Mouse (Mus musculus) heart, postnatal 36 days (tissue): Measurements from ENCODE around the gene Defb23. TPM values are rescaled to one million over a fixed set of nuclear protein-coding genes. Genes with fewer than 3 reads are reported as not detected.
"Not testable (repeated sequence)": the region's sequence is repeated elsewhere in the genome, so short reads cannot be mapped to it uniquely, and the experiment has no call there.

Source experiments
- DNase-seq, 2 experiments: peaks; one replicate each; pipeline ENCODE4 v3.0.0; 2021 to 2022
- intact Hi-C: fragments of 180-260 bp; cut with DNase I; formaldehyde crosslinking; loops from one replicate; pipeline ENCODE4 v1.15.1; 2025
- total RNA-seq, 2 experiments: library from RNA; stranded (reverse); gene quantifications; 2 replicates each; pipeline ENCODE4 v1.2.3; 2021

Defb23 gene
- total RNA-seq, 2 experiments from 2014 or later = not detected

DNA sequence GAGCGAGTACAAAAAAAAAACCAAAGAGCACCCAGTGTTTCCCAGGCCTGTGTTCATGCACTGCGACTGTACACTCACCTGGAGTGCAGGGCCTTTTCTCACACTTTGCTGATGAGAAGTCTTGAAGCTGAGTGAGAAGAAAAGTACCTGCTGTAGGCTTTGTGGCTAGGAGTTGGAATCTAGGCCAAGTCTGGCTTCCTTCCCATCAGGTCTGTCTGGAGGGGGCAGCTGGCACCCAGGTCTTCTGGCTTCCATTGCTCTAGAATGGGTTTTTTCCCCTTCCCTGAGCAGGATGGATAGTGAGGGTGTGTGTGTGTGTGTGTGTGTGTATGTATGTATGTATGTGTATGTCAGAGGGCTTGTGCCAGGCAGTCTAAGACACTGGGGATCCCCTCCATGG is 24.6 kb downstream of the Defb23 start:
- intact Hi-C loops = no loop called here
- DNase-seq = no peak

DNA sequence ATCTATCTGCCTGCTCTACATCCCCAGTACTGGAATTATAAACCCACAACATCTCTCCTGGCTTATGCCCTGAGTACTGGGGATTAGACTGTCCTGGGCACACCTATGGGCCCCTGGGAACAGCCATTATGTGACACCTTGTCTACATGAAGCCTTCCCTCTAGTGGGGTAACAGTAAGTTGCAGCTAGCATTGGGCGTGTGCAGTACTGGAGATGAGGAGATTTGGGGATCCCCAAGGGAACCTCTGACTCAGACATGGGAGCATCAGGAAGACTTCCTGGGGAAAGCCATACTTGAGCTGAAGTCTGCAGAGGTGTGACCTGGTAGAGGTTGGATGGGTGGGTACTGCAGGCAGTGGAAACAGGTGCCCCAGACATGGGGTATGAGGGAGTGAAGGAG is 25.5 kb downstream of the Defb23 start:
- DNase-seq = no peak
- intact Hi-C loops = no loop called here

DNA sequence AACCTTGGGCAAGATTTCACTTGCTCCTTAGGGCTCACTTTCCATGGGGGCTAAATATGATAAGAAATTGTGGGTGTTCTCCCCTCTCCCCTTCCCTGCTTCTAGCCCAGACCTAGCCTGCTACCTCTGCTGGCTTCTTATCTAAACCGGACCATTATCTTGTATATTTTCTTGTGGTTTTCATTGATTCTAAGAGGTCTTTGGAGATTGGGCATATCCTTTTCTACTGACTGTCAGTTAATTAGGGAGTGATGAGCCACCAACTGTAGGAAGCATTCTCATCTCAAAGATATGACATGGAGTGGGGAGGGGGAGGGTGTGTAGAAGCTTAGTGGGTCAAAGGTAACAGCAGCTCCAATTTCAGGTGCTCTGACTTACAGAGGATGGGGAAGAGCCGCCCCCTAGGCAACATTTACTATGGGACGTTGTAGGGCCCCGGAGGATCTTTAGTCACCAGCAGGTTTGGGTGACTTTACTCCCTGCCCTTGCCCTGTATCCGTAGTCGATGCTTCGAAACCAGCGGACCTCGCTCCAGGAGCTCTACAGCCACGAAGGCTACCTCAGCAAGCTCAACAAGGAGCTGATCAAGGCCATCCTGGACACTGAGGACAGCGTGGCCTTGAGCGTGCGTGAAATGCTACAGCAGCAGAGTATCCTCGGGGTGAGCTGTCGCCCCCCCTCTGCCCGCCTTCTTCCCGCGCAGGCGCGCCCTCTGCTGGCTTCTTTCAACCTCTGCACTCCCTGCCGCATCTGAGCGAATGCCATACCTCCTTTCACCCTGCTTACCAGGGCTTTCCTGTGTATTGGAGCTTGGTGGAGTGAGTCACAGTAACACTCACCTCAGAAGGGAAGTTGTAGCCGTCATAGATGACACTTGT is 27.2 kb downstream of the Defb23 start:
- peak; percentile 84 to 89 for DNase-seq
- intact Hi-C loops = loop anchor here (1.0 to 2.0 kb wide), 3 partner anchors 22 to 72 kb away; partner anchors contain the start of genes 6820408C15Rik and Zcchc3

DNA sequence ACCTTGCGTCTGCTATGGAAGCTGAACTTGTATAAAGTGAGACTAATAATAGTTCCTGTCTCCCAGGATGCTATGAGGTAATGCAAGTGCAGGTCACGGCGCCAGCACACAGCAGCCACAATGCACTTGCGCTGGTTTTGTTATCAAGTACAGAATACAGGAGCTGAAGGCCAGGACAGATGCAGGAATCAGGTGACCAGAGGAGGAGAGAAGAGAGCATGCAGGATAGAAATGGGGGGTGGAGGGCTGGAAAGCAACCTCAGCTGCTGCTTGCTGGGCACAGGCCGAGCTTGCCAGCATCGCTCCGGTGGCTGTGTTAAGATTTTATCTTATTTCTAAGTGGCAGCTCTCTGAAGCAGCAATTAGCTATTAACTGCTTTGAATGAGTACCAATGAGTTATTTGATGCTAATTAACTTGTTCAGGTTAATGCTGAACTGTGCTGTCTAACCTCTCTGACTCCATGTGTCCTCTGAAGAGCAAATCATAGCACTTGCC is 28.0 kb downstream of the Defb23 start:
- peak in 1 of 2 experiments; percentile 15 for DNase-seq

DNA sequence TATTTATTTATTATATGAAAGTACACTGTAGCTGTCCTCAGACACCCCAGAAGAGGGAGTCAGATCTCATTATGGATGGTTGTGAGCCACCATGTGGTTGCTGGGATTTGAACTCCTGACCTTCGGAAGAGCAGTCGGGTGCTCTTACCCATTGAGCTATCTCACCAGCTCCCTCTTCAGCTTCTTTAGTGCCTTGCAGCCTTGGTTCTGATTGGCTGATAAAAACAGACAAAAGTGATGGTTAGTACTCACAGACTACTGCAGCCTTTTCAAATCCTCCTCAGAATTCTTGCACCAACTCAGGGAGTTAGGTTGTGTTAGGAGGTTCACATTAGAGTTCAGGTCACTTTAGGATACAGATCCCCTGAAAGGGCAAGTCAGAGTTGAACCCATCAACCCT is 35.9 kb downstream of the Defb23 start:
- intact Hi-C loops, DNase-seq: not testable (repeated sequence)

More for the DNA sequence above, 28.0 kb downstream of the Defb23 start:
- intact Hi-C loops = loop anchor here (2.0 kb wide), 2 partner anchors 22 to 72 kb away; partner anchors contain the start of genes 6820408C15Rik and Zcchc3

DNA sequence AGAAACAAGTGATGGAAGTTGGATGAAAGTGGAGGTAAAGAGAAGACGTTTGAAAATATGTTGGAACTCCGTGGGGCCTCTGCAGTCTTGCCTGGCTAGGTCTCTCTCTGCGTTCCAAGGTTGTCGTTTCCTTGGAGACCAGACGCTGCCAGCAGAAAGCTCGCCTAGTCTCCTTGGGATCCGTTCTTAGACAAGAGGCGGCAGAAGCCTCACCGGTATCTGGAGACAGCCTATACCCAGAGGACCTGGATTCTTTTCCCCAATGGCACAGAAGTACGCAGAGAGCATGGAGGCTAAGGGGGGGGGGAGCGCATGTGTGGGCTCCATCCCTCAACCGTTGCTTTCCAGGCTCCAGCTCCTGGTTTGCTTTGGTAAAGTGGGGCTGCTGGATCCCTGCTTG is 36.9 kb downstream of the Defb23 start:
- intact Hi-C loops = no loop called here

DNA sequence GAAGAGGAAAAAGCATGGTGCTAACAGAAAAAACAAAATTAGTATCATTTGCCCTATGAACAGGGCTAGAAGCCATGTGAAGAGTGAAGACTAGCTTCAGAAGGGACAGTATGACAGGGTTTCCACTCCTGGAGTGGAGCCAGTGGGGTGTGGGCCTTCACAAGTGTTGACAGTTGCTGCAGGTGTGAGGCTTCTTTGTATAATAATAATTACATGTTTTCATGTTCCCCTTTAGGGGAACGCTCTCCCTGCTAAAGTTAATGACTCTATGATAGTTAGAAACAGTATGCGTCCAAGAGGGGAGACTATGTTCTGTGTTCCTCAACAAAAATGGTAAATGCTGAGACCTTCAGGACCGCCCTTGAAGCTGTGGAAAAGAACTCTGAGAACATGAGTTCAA is 48.6 kb downstream of the Defb23 start:
- intact Hi-C loops = loop anchor here (2.0 kb wide), 1 partner anchor 21 kb away; no protein-coding TSS in a partner anchor
- no peak for DNase-seq

More for the DNA sequence above, 36.9 kb downstream of the Defb23 start:
- DNase-seq = no peak

DNA sequence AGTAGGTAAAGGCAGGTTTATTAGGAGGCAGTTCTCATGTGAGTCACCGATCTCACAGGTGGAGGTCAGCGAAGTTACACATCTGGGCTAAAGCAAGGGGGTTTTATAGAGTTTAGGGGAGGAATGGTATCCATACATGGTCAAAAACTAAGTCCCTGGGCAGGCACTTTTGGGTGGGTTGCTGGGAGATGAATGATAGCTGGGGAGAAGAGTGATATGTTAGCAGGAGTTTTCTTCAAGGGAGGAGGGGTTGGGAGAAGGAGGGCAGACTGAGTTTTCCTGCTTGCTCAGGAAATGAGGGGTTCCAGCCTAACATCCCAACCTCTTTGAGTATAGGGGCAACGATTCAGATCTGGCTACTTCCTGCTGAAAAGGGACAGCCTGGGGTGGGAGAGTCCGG is 49.1 kb downstream of the Defb23 start, which contains the start of gene 6820408C15Rik:
TSS of gene 6820408C15Rik (plus strand) at position 301 of the 400 bp plus-strand sequence.
- intact Hi-C loops = loop anchor here (2.0 kb wide), 1 partner anchor 22 kb away; no protein-coding TSS in a partner anchor
- DNase-seq = no peak

DNA sequence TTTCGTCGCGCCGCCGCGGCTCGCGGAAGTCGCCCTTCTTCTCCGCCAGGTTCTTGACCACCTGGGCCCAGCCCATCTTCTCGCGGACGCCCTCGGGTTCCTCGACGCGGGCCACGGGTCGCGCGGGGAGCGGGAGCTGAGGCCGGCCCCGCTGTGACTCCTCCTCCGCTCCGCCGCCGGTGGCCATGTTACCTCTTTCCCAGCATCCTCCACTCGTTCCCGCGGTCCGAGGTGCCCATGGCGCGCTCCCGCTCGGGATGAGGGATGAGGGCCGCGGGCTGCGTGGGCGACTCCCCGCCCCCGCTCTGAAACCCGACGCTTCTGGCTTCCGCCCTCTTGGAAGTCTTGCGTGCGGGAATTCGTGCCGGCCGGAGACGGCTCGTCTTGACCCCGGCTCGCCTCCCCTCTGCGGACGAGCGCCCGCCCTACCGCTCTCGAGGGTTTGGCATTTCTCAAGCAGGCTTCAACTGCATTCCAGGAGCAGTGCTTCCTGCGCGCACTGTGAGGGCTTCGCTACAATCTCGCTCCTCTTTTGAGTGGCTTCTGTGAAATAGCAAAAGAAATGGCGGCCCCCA is 49.7 kb downstream of the Defb23 start, which contains the start of gene Zcchc3:
TSS of gene Zcchc3 (minus strand) at position 437 of the 575 bp plus-strand sequence.
- intact Hi-C loops = loop anchor here (1.0 to 2.0 kb wide), 2 partner anchors 16 to 22 kb away; partner anchors contain the start of gene Sox12
- peak; percentile 78 to 91 for DNase-seq

DNA sequence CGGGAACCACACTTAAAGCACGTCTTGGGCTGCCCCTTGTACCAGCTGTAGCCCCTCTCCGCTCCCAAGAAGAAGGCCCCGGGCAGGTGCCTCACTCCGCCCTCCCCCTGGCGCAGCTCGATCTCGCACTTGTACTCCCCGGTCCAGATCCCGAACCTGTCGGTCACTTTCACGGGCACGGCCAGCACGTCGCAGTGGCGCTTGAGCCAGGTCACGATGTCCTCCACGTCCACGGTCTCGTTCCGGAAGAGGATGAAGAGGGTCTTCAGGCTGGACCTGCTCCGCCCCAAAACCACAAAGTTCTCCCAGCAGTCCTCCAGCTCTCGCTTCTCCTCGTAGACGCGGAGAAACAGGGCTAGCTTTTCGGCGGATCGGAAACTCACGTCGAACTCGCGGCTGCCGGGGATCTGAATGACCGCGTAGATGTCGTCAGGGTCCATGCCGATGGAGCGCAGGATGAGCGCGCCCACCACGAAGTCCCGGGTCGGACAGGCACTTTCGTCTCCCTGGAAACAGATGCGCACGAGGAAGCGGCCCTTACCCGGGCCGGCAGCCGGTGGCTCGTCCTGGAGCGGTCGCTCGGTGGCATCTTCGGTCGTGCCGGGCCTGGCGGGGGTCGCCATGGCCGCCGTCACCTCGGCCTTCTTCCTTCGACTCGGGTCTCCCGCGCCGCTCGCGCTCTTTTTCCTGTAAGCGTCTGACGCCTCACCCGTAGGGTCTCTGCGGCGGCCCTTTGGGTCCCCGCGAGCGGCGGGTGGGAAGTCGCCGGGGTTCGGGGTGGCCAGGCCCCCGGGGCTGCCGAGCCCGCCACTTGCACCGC is 50.4 kb downstream of the Defb23 start:
- peak; percentile 42 to 53 for DNase-seq
- intact Hi-C loops = loop anchor here (1.0 to 2.0 kb wide), 2 partner anchors 16 to 23 kb away; partner anchors contain the start of gene Sox12

DNA sequence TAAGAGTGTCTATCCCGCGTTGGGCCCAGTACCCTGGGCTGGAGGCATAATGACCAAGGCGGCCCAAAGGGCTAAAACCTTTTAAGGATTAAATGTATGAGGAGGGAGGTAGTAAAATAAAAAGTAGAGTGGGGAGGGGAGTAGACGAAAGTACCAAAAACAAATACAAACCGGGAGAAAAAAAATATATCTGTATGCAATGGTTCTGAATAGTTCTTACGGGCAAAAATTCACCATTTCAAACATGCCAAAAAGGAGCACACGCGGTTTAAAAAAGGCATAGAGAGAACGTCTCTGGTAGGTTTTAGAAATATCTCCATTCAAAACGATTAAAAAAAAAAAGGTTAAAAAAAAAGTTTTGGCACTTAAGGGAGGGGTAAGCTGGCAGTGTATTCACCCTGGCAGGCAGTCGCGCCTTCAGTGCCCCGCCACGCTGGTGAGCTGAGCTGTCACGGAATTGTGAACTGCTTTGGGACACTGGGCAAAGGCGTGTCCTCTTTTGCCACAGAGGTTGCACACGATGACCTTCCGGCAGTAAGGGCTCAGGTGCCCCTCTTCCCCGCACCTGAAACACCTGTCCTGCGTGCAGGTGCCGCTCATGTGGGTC is 51.2 kb downstream of the Defb23 start:
- intact Hi-C loops = no loop called here
- DNase-seq = no peak

DNA sequence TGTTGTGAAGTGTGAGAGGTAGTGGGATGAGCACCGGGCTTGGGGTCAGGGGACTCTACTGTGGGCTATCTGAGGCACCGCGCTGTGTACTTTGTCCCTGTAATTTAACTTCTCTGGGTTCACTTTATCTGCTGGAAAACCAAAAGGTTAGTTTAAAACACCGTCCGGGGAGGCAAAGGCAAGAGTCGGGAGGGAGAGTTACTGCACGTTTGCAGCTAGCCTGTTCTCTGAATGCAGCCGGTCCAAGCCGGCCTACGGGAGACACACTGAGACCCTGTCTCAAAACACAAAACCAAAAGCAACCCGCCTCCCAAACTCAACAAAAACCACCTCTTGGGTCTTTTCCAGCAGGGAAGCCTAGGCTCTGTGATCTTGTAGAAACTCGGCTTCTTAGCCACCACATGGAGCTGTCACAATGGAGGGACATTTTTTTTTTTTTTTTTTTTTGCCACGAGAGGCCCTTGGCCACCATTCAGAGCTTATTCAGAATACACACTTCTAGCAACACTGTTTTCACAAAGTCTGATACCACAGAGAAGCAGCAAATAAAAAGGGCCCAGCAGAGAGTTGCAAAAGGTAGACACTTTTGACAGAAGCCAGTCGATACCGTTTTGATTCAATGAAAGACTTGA is 51.8 kb downstream of the Defb23 start:
- DNase-seq = no peak
- intact Hi-C loops = no loop called here

DNA sequence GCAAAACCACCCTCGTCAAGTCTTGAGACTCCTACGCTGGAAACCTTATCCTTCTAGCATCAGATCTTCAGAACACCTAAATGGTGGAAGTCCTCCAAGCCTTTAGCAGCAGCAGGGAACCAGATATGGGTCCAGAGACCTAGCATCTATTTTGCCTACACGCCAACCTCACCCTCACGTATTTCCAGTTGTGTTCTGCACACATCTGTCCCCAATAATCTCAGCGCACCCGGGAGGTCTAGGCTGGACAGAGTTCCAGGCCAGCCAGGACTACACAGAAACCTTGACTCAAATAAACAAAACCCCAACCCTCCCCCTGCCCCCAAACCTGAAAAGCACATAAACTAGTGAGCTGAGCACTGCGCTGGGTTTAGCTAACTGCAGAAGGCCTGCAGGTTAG is 52.9 kb downstream of the Defb23 start:
- intact Hi-C loops = loop anchor here (1.0 kb wide), 1 partner anchor 14 kb away; no protein-coding TSS in a partner anchor
- DNase-seq = no peak

DNA sequence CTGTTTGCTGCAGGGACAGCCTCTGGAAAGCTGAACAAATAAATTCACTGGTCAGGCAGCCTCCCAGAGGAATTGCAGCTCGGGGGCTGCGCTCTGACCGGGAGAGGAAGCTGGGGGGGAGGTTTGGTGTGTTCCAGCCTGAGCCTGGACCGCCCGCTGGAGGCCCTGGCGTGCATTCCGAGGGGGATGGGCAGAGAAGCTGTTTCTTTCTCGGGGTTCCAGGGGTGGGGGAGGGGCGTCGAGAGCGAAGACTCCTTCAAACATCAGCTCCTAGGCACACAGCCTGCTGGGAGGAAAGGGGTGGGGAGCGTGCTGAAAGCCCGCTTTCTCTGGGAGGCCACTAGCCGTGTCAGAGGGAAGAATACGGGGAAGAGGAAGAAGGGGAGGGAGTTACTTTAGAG is 53.4 kb downstream of the Defb23 start:
- peak; percentile 73 to 77 for DNase-seq
- intact Hi-C loops = loop anchor here (1.0 kb wide), 1 partner anchor 14 kb away; no protein-coding TSS in a partner anchor

DNA sequence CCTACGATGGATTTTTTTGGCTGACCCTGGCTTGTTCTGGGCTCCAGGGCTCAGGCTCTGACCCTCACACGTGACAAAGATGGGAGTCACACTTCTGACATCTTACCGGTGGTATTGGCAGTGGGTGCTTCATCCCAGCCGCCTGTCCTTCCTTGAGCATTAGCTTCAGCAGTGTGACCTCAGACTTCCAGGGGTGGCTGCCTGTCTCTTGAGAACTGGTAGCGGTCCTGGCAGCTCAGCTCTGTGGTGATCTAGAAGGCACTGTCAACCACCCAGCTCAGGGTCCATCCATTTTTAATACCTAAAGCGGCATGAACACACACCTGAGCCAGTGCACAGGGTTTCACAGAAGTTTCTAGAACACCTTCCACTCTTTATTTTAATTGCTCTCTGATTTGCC is 54.6 kb downstream of the Defb23 start:
- DNase-seq = no peak
- intact Hi-C loops = no loop called here
